Mouse (Mus musculus): ENCODE data around the gene Unc13b.

Gene Unc13b

DNA sequence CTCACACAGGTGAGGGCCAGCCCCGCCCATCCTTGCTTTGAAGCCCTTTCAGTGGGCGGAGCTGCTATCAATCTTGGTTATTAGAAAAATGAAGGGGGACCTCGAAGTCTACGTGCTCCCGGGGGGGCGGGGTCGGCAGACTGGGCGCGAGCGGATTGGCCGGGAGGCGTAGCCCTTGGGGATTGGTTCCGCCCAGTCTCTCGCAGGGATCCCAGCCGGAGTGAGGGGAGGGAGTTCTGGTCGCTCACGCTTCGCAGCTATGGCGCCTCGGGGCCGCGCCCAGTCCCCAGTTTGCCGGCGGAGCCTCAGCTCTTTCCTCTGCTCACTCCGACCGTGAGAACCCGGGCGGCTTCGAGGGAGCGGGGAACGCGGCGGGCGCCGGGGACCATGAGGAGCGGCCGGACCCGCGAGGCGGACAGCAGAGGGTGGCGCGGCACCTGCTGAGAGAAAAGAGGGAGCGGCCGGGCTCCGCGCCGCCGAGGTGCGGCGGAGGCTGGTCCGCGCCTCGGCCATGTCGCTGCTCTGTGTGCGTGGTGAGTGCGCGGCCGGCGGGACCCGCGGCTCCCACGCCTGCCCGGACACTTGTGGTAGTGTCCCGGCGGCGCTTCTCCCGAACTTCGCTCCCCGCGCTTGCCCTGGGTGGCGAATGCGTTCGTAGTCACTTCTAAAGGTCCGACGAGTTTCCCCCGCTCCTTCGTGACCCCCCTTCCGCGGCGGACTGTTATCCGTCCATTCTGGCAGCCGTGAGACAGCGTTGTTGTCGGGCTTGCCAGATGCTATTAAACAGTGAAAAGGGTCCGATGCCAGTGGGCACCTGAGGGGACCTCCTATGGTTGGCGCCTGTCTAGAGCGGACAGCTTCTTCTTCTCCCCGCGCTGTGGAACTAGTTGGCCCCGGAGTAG is at the start of gene Unc13b:
Unc13b (plus strand) TSS at position 201 of the 902 bp plus-strand sequence.
- DNase-seq (ENCODE audit: low read depth, low spot score): peak; percentile 90

- peak; percentile 49 for DNase-seq (ENCODE audit: low read depth, low spot score)
These were observed 48.4 kb upstream of the Unc13b start, which contains the start of gene Fancg for GRCm38 (mm10) chr4:43010161-43011038. Fancg (minus strand) TSS chr4:43010506.

DNA sequence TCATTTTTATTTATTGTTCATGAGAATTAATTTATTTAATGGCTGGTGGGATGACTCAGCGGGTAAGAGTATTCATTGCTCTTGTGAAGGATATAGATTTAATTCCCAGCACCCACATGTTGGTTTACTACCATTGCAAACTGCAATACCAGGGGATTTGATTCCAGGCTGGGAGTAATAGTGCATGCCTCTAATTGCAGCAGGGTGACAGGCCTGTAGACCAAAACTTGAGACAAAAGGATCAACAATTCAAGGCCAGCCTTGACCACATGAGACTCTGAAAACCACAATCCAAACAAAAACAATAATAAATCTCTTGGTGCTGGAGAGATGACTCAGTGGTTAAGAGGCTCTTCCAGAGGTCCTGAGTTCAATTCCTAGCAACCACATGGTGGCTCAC is 46.7 kb upstream of the Unc13b start:
- no peak for DNase-seq (ENCODE audit: low read depth, low spot score)

- no peak for DNase-seq (ENCODE audit: low read depth, low spot score)
These were observed 40.6 kb upstream of the Unc13b start for GRCm38 (mm10) chr4:43018156-43018555.

DNA sequence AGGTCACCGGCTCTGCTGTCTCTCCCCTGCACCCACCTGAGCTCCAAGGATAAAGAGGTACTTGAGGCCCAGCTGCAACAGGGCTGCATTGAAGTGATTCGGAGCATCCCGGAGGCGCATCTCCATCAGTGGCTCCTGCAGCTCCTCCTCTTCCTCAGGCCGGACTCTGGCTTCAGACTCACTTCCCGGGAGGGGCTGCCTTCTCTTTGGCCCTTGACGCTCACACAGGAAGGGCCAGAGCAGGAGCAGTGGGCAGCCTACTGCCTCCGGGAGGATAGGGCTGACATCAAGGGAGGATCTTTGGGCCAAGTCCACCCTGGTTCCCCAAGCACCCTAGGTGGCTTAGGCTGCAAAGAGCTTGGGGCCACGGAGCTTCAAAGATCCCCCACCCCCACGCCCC is 39.6 kb upstream of the Unc13b start:
- no peak for DNase-seq (ENCODE audit: low read depth, low spot score)

DNA sequence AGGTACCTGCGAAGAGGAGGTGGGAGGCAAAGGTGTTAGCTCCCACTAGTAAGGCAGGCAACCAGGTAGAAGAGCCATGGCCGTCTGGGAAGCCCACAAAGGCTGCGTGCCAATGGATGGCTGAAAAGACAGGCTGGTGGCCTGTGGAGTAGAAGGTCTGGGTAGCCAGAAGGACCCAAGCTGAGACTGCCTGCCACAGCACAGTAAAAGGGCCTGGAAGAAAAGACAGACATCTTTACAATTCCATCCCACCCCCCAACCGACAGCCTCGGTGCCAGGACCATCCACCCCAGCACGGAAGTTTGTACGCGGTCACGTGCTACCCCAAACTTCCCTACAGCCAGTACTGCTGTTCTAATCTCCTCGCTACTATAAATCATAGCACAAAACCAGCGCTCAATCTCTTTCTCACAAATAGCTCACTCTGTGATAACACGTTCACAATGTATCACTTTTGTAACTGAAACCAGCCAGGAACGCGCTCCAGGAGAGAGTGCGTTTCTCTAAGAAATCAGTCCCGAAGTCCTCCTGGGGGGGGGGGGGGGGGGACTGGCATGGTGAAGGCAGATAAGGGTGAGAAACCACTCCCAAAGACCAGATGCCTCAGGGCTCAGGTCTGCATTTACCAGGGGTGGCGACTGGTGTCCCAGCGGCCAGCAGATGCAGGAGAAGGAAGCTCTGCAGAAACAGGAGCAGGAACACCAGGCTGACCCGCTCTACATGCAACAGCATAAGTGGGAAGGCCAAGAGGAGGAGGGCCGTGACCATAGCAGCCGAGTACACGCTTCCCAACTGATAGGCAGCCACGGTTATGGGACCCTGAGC is 38.9 kb upstream of the Unc13b start:
- DNase-seq (ENCODE audit: low read depth, low spot score): no peak

DNA sequence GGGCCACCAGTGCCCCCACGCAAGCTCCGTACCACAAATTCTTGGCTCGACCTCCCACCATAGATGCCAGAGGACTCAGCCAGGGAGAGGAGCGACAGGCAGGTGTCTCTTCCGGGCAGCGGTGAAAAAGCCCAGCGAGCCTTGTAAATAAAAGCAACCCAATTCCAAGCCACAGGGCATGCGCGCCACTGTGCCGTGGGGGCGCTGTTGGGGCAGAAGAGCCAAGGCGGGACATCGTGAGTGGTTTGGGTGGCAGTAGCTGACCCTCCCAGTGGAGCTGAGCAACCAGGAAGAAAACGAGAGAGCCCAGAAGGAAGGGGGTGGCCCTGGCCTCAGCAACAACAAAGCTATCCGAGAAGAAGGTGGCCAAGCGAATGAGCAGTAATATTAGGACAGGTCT is 37.9 kb upstream of the Unc13b start:
- no peak for DNase-seq (ENCODE audit: low read depth, low spot score)

DNA sequence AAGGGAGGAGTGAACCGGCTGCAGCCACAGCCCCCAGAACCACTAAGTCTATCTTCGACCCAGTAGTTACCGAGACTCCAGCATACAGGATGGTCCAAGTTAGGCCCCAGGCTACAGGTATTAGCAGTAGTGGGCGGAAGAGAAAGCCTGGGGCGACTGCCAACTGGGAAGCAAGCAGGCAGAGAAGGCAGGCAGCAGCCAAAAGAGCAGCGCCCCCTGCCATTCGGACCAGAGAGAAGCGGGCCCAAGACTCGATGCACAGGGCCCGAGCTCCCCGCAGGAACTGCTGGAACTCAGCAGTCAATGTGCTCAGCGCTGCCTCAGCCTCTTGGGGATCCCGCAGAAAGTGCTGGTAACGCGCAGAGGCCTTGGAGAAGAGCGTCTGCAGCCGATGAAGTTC is 37.4 kb upstream of the Unc13b start:
- DNase-seq (ENCODE audit: low read depth, low spot score): no peak

GRCm38 (mm10) chr4:43024673-43025072 is 34.1 kb upstream of the Unc13b start:
- no peak for DNase-seq (ENCODE audit: low read depth, low spot score)

- peak; percentile 90 for DNase-seq (ENCODE audit: low read depth, low spot score)
These were observed 33.4 kb upstream of the Unc13b start, which contains the start of gene Pigo for GRCm38 (mm10) chr4:43025084-43025960. Pigo (minus strand) TSS chr4:43025819.

GRCm38 (mm10) chr4:43029121-43029520 is 29.6 kb upstream of the Unc13b start:
- DNase-seq (ENCODE audit: low read depth, low spot score): no peak

DNA sequence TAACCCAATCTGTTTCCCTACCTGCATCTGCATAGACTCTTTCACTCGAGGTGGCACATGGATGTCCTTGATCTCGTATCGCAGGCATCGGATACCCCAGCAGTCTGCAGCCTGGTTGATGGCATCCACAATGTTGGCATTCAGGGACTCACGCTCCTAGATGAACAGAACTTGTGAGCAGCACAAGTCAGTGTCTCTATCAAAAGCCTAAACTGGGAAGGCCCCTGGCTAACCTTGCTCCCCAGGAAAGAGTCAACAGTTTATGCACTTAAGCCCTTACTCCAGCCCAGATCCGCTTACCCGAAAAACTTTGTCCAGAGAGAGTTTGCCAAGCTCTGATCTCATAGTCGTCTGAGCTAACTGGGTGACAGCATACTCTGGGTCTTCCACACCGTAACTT is 29.0 kb upstream of the Unc13b start:
- no peak for DNase-seq (ENCODE audit: low read depth, low spot score)

DNA sequence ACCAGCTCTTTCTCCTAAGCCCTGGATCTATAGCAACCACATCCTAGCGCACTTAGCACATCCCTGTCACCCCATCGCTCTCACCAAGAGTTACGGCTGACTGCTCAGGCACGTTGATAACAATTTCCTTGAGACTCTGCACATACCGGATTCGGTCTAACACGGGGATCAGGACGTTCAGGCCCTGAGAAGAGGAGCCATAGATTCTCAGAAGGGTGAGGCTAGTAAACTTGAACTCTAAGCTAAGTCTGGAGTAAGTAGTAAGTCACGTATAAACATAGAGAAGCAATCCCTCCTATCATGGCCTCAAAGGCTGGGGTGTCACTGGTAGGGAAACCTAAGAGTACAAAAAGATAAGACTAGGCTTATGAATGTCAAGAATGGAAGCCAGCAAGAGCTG is 28.4 kb upstream of the Unc13b start:
- no peak for DNase-seq (ENCODE audit: low read depth, low spot score)

DNA sequence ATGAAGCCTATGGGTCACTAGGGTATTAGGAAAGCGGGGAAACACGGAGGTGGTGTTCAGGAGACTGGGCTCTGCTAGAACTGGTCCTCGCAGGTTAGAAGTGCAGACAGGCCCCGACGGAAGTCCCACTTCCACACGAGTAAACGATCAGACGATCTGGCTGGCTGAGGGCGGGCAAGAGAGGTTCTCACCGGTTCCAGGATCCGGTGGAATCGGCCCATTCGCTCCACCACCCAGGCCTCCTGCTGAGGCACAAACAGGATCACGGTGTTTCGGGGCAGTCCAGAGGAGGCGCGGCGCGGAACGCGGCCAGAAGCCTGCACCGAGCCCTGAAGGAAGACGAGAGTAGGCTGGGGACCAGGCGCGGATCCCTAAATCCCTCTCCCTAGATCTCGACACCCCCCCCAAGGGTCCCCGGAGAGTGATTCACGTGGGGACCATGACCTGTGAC is 27.9 kb upstream of the Unc13b start:
- DNase-seq (ENCODE audit: low read depth, low spot score): no peak

DNA sequence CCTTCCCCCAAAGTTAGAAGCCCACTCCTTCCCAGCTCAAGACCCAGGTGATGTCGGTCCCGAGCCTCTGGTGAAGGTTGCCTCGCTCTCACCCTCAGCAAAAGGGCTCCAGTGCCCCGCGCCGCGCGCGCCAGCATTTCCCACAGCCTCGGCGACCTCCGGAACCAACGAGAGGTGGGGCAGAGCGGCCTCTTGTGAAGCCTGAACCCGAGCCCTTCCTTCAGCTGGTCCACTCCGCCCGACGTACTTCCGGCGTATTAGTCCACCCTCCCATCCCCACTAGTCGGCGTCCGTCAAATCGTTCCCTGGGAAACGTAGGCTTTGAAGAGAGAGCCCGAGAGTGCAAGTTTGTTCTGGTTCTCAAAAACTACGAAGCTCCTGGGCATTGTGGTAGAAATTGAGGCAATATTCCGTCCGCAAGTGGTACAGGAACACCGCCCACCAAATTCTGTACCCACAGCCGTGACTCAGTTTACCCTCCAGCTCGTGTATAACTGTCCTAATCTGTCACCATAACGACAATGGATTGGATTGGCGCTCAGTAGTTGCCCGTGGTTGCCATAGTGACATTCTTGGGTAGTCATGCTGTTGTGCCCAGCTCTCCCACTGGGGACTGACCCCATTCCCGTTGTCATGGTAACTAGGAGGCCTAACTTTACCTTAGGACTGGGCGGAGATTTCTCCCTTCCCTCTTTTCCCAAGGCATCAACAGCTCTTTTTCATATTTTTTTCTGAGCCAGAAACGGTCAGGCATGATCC is 27.3 kb upstream of the Unc13b start, which contains the start of gene Stoml2:
Stoml2 (minus strand) TSS at position 474 of the 759 bp plus-strand sequence.
- DNase-seq (ENCODE audit: low read depth, low spot score): peak; percentile 91

DNA sequence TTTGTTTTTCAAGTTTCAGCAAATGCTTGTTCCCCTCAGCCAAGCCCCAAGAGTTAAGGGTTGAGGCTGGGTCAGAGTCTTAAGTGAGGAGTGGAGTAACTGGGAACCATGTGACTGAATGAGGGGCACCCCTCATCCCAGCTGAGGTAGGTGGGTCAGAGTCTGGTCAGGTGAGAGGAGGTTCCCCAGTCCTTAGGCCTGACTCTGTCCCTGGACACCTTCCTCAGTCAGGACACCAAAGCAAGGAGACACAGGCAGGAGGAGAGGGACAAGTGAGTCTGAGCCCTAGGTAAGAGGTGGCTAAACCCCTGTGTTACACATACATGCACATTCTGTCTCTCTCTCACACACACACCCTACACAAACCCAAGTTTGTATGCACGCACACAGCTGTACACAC is 26.3 kb upstream of the Unc13b start:
- DNase-seq (ENCODE audit: low read depth, low spot score): no peak

DNA sequence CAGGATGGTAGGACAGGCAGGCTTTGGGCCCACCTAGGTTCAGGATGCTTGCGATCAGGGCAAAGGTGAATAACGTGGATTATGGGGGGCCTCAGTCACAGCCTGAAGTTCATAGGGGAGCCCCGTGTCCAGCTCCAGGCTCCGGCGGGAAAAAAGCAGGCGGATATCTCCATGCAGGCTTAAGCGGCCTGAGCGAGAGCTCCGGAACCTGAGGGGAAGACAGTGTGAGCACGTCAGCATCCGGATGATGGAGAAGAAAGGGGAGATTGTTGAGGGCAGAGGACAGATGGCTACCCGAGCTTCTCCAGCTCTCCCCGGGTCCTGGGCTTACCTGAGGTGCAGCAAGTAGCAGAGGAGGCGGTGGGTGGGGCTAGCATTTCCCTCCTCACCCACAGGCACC is 25.3 kb upstream of the Unc13b start:
- DNase-seq (ENCODE audit: low read depth, low spot score): no peak

DNA sequence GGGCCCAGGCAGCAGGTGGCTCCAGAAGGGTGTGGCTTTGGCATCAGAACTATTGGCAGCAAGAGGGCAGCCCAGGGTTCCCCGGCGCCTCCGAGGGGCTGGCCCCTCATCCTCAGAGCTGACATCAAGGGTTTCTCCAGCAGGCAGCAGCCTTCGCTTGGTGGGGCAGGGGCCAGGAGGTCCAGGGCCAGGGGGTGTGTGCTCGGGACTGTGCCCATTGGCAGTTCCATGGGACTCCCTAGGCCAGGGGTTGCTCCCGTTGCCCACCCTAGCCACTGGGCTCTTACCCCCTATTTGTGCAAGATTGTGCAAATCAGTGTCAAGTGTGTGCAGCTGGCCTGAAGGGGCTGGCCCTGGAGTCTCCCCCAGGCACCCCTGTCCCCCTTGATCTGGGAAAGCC is 22.9 kb upstream of the Unc13b start:
- no peak for DNase-seq (ENCODE audit: low read depth, low spot score)

DNA sequence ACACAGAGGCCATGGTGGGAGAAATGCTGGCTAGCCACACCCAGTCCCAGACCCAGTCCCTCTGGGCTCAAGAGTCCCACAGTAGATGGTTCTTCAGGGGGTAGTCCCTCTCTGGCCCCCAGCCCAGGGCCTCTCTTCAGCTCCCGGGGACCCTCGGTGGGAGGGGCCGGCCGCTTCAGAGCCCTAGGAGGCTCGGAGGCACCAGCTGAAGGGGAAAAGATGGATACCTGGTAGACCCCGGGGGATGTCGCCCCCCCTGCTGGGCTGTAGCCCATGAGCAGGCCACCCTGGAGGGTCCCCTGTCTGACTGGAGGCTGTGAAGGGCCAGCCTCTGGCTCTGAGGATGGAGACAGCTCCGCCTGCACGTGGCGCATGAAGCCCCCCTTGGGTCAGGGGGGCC is 22.4 kb upstream of the Unc13b start:
- no peak for DNase-seq (ENCODE audit: low read depth, low spot score)
